Mouse (Mus musculus) heart, embryonic 12.5 days (tissue): ENCODE data around the gene Wbp2. TPM values are rescaled to one million over a fixed set of nuclear protein-coding genes. Genes with fewer than 3 reads are reported as not detected.

ENCODE experiments used
- ATAC-seq: fragments of 200-750 bp; cut with Nextera tagmentation; 2 replicates; pipeline ENCODE4 v1.8.0; 2017; ENCODE audit warnings: moderate TSS enrichment, moderate library complexity; ENCODE audit not compliant: insufficient number of reproducible peaks, low FRiP score
- H3K27ac ChIP-seq: fragments of 300-500 bp; sonication (generic); 2 replicates; pipeline ENCODE4 v1.5.1; 2016; ENCODE audit warnings: mild to moderate bottlenecking, moderate library complexity; ENCODE audit not compliant: poor library complexity, severe bottlenecking
- H3K27me3 ChIP-seq: fragments of 300-500 bp; sonication (generic); replicated peaks from 2 replicates; pipeline ENCODE4 v1.6.1; 2016; ENCODE audit warnings: mild to moderate bottlenecking, moderate library complexity
- H3K36me3 ChIP-seq: fragments of 300-500 bp; sonication (generic); 2 replicates; pipeline ENCODE4 v1.6.1; 2016; ENCODE audit warnings: mild to moderate bottlenecking, moderate library complexity
- H3K4me1 ChIP-seq: fragments of 300-500 bp; sonication (generic); replicated peaks from 2 replicates; pipeline ENCODE4 v1.6.1; 2016; ENCODE audit warnings: mild to moderate bottlenecking
- H3K4me2 ChIP-seq: fragments of 300-500 bp; sonication (generic); 2 replicates; pipeline ENCODE4 v1.6.1; 2016; ENCODE audit warnings: mild to moderate bottlenecking, moderate library complexity
- H3K4me3 ChIP-seq: fragments of 300-500 bp; sonication (generic); 2 replicates; pipeline ENCODE4 v1.5.1; 2016; ENCODE audit warnings: mild to moderate bottlenecking
- H3K9ac ChIP-seq: fragments of 300-500 bp; sonication (generic); 2 replicates; pipeline ENCODE4 v1.6.1; 2016; ENCODE audit warnings: mild to moderate bottlenecking, moderate library complexity
- H3K9me3 ChIP-seq: fragments of 300-500 bp; sonication (generic); replicated peaks from 2 replicates; pipeline ENCODE4 v1.6.1; 2016; ENCODE audit warnings: mild to moderate bottlenecking, moderate library complexity
- WGBS: fragments of 180-500 bp; shearing (Covaris S2); methylation state at CpG from one replicate; pipeline ENCODE4 v1.1.7; 2016; 5-methylcytosine and 5-hydroxymethylcytosine counted together
- polyA plus RNA-seq: library from polyadenylated mRNA; unstranded; fragments of >200 nt; fragmentation: Nextera tagmentation; extraction: Ambion mirVana; gene quantifications from 2 replicates; pipeline ENCODE4 v1.2.1, GENCODE M21; 2016

The Wbp2 gene
- polyA plus RNA-seq, 1 experiment from 2014 or later, result 137 TPM

GRCm38 (mm10) chr11:116060596-116060995 is 26.2 kb downstream of the Wbp2 start:
- peaks cover 25% of the 10 kb centered on the region for H3K4me1 ChIP-seq
- peaks cover 68% of the 10 kb centered on the region for H3K36me3 ChIP-seq
- H3K4me3 ChIP-seq, result no peak overlapping the region
- H3K4me2 ChIP-seq, result no peak overlapping the region
- WGBS, result 89% methylated on average over 9 of the region's 9 CpGs
- H3K27ac ChIP-seq, result no peak overlapping the region
- no peak overlapping the region for H3K9ac ChIP-seq
- ATAC-seq, result no peak
- no peaks in the 10 kb centered on the region for H3K9me3 ChIP-seq
- H3K27me3 ChIP-seq, result no peaks in the 10 kb centered on the region

DNA sequence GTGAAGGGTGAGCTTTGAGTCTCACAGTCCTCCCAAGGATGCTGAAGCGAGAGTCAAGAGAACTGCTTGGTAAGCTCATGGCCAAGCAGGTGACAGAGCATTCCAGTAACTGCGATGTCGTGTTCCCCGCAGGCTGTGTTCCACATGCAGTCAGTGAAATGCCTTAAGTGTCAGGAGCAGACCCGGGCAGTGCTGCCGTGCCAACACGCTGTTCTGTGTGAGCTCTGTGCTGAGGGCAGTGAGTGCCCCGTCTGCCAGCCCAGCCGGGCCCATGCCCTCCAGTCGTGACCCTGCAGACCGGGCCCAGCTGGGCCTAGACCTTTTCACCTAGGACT is 27.1 kb downstream of the Wbp2 start:
- no peak overlapping the region for H3K27ac ChIP-seq
- no peaks in the 10 kb centered on the region for H3K9me3 ChIP-seq
- H3K4me2 ChIP-seq, result no peak overlapping the region
- no peak overlapping the region for H3K4me3 ChIP-seq
- H3K9ac ChIP-seq, result no peak overlapping the region
- peaks cover 25% of the 10 kb centered on the region for H3K4me1 ChIP-seq
- H3K27me3 ChIP-seq, result no peaks in the 10 kb centered on the region
- peaks cover 78% of the 10 kb centered on the region for H3K36me3 ChIP-seq
- ATAC-seq, result no peak
- WGBS, result 94% methylated on average over 11 of the region's 11 CpGs

DNA sequence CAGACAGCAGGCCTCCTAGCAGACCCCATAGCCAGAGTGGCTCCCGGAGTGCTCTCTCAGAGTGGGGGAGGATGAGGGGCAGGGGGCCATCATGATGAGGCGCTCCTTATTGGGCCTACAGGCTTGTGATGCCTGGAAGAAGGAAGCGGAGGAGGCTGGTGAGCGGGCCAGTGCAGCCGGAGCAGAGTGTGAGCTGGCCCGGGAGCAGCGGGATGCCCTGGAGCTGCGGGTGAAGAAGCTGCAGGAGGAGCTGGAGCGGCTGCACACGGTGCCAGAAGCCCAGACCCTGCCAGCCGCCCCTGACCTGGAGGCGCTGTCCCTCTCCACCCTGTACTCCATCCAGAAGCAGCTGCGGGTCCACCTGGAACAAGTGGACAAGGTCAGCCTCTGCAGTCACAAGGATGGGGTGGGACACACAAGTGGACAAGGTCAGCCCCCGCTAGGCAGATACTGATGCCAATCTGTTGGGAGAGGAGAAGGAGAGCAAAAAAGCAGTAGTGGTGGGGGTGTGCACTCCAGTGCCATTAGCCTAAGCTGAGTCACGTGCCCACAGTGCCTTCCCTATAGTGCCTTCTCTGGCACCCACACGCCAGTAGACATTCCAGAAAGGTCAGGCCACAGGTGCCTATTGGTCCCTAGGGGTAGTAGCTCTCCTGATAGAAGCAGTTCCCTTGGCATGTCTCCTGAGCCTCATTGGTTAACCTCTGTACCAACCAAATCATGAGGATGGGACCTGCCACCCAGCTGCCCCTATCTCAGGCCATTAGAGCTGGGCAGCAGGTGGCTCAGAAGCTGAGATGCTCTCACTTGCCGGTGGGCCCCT is 27.7 kb downstream of the Wbp2 start:
- H3K27ac ChIP-seq, result no peak overlapping the region
- H3K4me2 ChIP-seq, result no peak overlapping the region
- H3K4me1 ChIP-seq, result peaks cover 25% of the 10 kb centered on the region
- no peak for ATAC-seq
- H3K36me3 ChIP-seq, result peaks cover 84% of the 10 kb centered on the region
- no peak overlapping the region for H3K4me3 ChIP-seq
- H3K9me3 ChIP-seq, result no peaks in the 10 kb centered on the region
- 91% methylated on average over 17 of the region's 17 CpGs for WGBS
- H3K9ac ChIP-seq, result no peak overlapping the region
- no peaks in the 10 kb centered on the region for H3K27me3 ChIP-seq

DNA sequence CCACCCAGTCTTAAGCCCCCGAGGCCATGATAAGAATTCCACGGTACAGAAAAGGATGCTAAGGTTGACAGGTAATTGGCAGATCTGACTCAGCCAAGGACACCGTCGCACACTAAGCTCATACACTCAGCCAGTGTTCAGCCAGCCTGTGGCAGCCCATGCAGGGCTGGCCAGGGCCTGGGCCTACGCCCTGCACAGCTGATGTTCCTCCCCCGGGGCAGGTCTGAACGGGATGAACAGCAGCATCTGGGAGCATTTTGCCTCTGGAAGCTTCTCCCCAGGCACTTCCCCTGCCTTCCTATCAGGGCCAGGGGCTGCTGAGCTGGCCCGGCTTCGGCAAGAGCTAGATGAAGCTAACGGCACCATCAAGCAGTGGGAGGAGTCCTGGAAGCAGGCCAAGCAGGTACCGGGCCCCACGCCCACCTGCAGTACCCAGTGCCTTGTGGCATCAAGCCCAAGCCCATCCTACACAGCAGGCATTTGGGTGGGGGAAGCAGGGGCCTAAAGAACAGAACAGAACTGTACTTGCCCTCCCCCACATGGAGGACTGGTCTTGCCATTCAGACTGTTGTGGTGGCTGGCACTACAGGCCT is 28.7 kb downstream of the Wbp2 start:
- H3K4me1 ChIP-seq, result peaks cover 25% of the 10 kb centered on the region
- WGBS, result 72% methylated on average over 12 of the region's 12 CpGs
- ATAC-seq, result no peak
- H3K4me2 ChIP-seq, result no peak overlapping the region
- no peaks in the 10 kb centered on the region for H3K27me3 ChIP-seq
- no peak overlapping the region for H3K27ac ChIP-seq
- H3K36me3 ChIP-seq, result peaks cover 93% of the 10 kb centered on the region
- H3K9me3 ChIP-seq, result no peaks in the 10 kb centered on the region
- no peak overlapping the region for H3K9ac ChIP-seq
- H3K4me3 ChIP-seq, result no peak overlapping the region

DNA sequence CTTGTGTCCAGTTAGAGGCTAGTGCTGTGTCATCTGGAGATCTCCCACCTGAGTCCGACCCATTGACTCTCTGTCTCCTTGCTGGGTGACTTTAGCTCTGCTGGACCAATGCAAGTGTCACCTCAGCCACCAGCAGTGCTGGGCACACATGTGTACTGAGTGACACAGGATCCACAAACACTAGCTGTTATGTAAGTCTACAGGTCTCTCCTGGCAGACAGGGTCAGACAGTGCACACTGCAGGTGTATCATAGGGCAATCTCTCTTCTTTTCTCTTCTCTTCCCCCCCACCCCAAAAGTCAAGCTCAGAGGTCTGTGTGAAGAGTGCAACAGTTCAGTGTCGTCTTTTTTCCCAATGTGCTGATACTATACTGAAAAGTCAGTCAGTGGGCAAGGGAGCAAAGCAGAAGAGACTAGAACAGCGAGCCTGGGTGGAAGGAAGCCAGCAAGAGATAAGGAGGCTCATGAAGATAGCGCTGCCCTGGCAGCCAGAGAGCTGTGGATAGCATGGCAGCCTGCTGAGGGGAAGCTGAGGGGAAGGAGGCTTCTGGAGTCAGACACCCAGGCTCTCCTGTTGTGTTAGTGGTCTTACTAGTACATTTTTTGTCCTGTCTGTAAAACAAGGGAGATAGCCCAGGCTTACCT is 29.4 kb downstream of the Wbp2 start:
- Histone ChIP-seq H3K36me3 (peaks cover 99% of the 10 kb centered on the region), H3K27me3 (no peaks in the 10 kb centered on the region), H3K4me3 (no peak overlapping the region), H3K9ac (no peak overlapping the region), H3K27ac (0 out of 2 replicates have a peak overlapping the region, but pooled peaks have one; percentile 18), H3K9me3 (no peaks in the 10 kb centered on the region), H3K4me2 (no peak overlapping the region), H3K4me1 (peaks cover 25% of the 10 kb centered on the region)
- 33% methylated on average over 4 of the region's 4 CpGs for WGBS
- ATAC-seq, result peak; percentile 51; the same call in 1 of the 2 replicates

DNA sequence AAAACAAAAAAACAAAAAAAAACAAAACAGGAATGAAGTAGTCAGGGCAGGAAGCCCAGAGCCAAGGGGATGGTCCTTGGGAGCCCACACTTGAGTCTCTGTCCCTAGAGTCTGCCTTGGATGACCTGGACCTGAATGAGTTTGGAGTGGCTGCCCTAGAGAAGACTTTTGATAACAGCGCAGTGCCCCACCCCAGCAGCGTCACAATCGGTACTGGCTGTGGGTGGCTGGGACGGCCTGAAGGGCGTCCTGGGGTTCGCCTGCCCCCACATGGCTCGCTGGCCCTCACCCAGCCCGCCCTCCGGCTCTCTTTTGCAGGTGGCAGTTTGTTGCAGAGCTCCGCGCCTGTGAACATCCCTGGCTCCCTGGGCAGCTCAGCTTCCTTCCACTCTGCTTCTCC is 30.9 kb downstream of the Wbp2 start:
- ATAC-seq, result no peak
- Histone ChIP-seq H3K9ac (no peak overlapping the region), H3K4me1 (peaks cover 25% of the 10 kb centered on the region), H3K4me3 (no peak overlapping the region), H3K4me2 (no peak overlapping the region), H3K9me3 (no peaks in the 10 kb centered on the region), H3K36me3 (peaks cover 99% of the 10 kb centered on the region), H3K27ac (no peak overlapping the region), H3K27me3 (no peaks in the 10 kb centered on the region)
- WGBS, result 83% methylated on average over 11 of the region's 11 CpGs

GRCm38 (mm10) chr11:116053510-116054229 is 33.1 kb downstream of the Wbp2 start:
- WGBS, result 83% methylated on average over 9 of the region's 9 CpGs
- peaks cover 99% of the 10 kb centered on the region for H3K36me3 ChIP-seq
- H3K27me3 ChIP-seq, result no peaks in the 10 kb centered on the region
- no peak overlapping the region for H3K4me2 ChIP-seq
- peaks cover 25% of the 10 kb centered on the region for H3K4me1 ChIP-seq
- H3K4me3 ChIP-seq, result no peak overlapping the region
- H3K9me3 ChIP-seq, result 0 out of 2 replicates have a peak, but pooled peaks cover 4% of the 10 kb centered on the region
- H3K27ac ChIP-seq, result no peak overlapping the region
- H3K9ac ChIP-seq, result 0 out of 2 replicates have a peak overlapping the region, but pooled peaks have one; percentile 17
- ATAC-seq, result no peak

DNA sequence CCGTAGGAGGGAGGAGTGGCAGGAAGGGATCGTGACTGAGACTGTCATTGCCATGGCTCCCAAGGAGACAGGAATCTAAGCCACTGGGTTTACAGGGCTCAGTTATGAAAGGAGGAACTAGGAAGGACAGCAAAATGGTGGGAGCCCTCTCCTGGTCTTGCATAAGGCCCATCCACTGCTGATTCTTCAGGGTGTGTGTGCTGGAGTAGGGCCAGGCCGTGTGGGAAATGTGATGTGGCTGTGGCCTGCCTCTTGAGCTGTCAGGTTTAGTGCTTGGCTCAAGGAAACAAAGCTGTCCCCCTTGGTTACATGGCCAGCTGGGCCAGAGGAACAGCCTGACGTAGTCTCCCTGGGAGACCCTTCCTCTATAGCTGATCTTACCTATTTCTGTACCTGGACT is 36.6 kb downstream of the Wbp2 start:
- WGBS, result 89% methylated on average over 4 of the region's 4 CpGs
- Histone ChIP-seq H3K27ac (no peak overlapping the region), H3K27me3 (no peaks in the 10 kb centered on the region), H3K36me3 (peaks cover 98% of the 10 kb centered on the region), H3K9me3 (0 out of 2 replicates have a peak, but pooled peaks cover 4% of the 10 kb centered on the region), H3K4me3 (no peak overlapping the region), H3K4me1 (no peaks in the 10 kb centered on the region), H3K4me2 (no peak overlapping the region), H3K9ac (no peak overlapping the region)
- ATAC-seq, result no peak

DNA sequence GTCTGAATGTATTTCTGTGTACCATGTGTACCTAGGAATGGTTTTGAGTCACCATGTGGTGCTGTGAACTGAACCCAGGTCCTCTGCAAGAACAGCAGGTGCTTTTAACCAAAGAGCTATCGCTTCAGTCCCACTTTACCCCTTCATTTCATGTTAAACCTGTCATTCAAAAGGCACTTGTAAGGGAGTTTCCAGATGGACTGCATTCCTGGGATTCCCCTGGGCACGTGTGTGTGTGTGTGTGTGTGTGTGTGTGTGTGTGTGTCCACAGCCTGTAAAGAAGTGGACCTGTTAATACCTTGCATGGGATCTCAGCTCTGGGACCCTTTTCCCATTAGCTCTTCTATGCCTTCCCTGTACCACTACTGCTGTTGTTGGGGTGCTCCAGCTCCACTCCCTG is 37.2 kb downstream of the Wbp2 start:
- H3K36me3 ChIP-seq, result peaks cover 98% of the 10 kb centered on the region
- H3K9me3 ChIP-seq, result 0 out of 2 replicates have a peak, but pooled peaks cover 4% of the 10 kb centered on the region
- H3K4me3 ChIP-seq, result no peak overlapping the region
- H3K4me1 ChIP-seq, result no peaks in the 10 kb centered on the region
- no peak overlapping the region for H3K4me2 ChIP-seq
- WGBS, result 72% methylated on average over 2 of the region's 2 CpGs
- H3K9ac ChIP-seq, result no peak overlapping the region
- H3K27me3 ChIP-seq, result no peaks in the 10 kb centered on the region
- ATAC-seq, result no peak
- no peak overlapping the region for H3K27ac ChIP-seq

DNA sequence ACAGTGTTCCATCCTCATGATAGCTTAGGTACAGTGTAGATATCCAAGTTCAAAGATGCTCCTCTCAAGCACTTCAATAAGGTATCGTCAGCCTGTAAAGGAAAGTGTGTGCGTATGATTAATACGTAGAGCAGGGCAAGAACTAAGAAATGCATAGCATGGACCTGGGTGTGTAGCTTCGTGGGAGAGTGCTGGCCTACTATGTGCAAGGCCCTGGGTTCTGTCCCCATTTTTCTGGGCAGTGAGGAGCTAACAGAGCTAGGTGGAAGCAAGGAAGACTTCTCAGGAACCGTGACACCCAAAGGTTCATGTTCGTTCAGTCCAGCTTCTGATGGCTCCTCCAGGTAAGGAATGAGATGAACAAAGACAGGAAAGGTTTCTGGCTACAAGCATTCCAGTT is 41.6 kb downstream of the Wbp2 start:
- Histone ChIP-seq H3K9ac (no peak overlapping the region), H3K4me3 (no peak overlapping the region), H3K4me2 (no peak overlapping the region), H3K9me3 (0 out of 2 replicates have a peak, but pooled peaks cover 8% of the 10 kb centered on the region), H3K27ac (no peak overlapping the region), H3K27me3 (no peaks in the 10 kb centered on the region), H3K36me3 (peaks cover 90% of the 10 kb centered on the region), H3K4me1 (no peaks in the 10 kb centered on the region; the same call in 1 of the 2 replicates)
- WGBS, result 94% methylated on average over 6 of the region's 6 CpGs
- no peak for ATAC-seq

GRCm38 (mm10) chr11:116043286-116043685 is 43.5 kb downstream of the Wbp2 start:
- Histone ChIP-seq H3K9ac (no peak overlapping the region), H3K4me2 (no peak overlapping the region), H3K27me3 (no peaks in the 10 kb centered on the region), H3K36me3 (peaks cover 88% of the 10 kb centered on the region), H3K4me1 (no peaks in the 10 kb centered on the region; the same call in 1 of the 2 replicates), H3K4me3 (no peak overlapping the region), H3K9me3 (0 out of 2 replicates have a peak, but pooled peaks cover 4% of the 10 kb centered on the region), H3K27ac (no peak overlapping the region)
- 97% methylated on average over 1 of the region's 1 CpGs for WGBS
- ATAC-seq, result no peak
